Mouse (Mus musculus) limb, embryonic 10.5 days (tissue): ENCODE measurements around the gene Dhrs7c. TPM values are rescaled to one million over a fixed set of nuclear protein-coding genes. Genes with fewer than 3 reads are reported as not detected.

Experiments
- DNase-seq: peaks from one replicate; pipeline ENCODE4 v3.0.0-alpha.2; 2017; ENCODE audit warnings: low spot score
- H3K27ac ChIP-seq: fragments of 300-500 bp; sonication (generic); 2 replicates; pipeline ENCODE4 v1.5.1; 2016; ENCODE audit warnings: mild to moderate bottlenecking
- H3K27me3 ChIP-seq: fragments of 300-500 bp; sonication (generic); 2 replicates; pipeline ENCODE4 v1.6.1; 2016; ENCODE audit warnings: low read depth, mild to moderate bottlenecking; ENCODE audit not compliant: poor library complexity, severe bottlenecking
- H3K36me3 ChIP-seq: fragments of 300-500 bp; sonication (generic); 2 replicates; pipeline ENCODE4 v1.6.1; 2016; ENCODE audit warnings: mild to moderate bottlenecking, moderate library complexity
- H3K4me1 ChIP-seq: fragments of 300-500 bp; sonication (generic); 2 replicates; pipeline ENCODE4 v1.6.1; 2016
- H3K4me3 ChIP-seq: fragments of 300-500 bp; sonication (generic); 2 replicates; pipeline ENCODE4 v1.5.1; 2016; ENCODE audit warnings: mild to moderate bottlenecking, moderate library complexity
- H3K9me3 ChIP-seq: fragments of 300-500 bp; sonication (generic); replicated peaks from 2 replicates; pipeline ENCODE4 v1.6.1; 2016; ENCODE audit warnings: mild to moderate bottlenecking
- WGBS: fragments of 180-500 bp; shearing (Covaris S2); methylation state at CpG from one replicate; pipeline ENCODE4 v1.1.7; 2016; 5-methylcytosine and 5-hydroxymethylcytosine counted together
- polyA plus RNA-seq: library from polyadenylated mRNA; unstranded; fragments of >200 nt; fragmentation: Nextera tagmentation; extraction: Ambion mirVana; gene quantifications from 2 replicates; pipeline ENCODE4 v1.2.1, GENCODE M21; 2016

The Dhrs7c gene
- polyA plus RNA-seq, 1 experiment from 2014 or later = not detected

- H3K27me3 ChIP-seq = no peaks in the 10 kb centered on the region
- no peaks in the 10 kb centered on the region for H3K9me3 ChIP-seq
- 84% methylated on average over 9 of the region's 9 CpGs for WGBS
- no peak overlapping the region for H3K4me3 ChIP-seq
- H3K27ac ChIP-seq = no peak overlapping the region
- no peaks in the 10 kb centered on the region for H3K36me3 ChIP-seq
- H3K4me1 ChIP-seq = peaks cover 13% of the 10 kb centered on the region
- DNase-seq = no peak
Observed at GRCm38 (mm10) chr11:67858518-67858917, 60.5 kb downstream of the Dhrs7c start.

DNA sequence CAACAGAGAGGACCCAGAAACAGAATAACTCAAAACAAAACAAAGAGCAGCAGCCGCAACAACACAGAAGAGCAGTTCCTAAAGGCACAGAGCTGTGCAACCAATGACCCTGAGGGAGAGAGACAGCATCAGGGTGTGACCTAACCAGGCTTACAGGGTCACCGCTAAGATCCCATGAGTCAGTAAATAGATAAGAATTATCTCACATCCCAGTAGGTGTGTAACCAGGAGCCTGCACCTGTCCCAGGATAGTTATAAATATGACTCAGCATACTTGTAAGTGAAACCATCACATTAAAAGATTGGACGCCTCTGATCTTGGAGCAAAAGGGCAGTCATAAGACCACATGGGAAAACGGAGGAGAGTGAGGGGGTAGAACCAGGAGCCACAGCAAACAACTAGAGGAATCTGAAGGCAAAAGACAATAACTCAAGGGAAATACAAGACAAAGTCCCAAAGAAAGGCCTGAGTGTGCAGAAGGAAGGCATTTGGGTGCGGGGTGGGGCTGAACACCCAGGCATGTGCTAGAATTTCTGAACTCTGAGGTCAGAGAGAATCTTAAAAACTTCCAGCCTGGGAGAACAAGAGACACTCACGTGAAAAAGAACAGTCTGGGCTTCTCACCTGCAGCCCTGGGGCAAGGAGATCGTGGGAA lies 62.9 kb downstream of the Dhrs7c start:
- no peaks in the 10 kb centered on the region for H3K36me3 ChIP-seq
- peaks cover 13% of the 10 kb centered on the region for H3K4me1 ChIP-seq
- no peak for DNase-seq
- H3K9me3 ChIP-seq = no peaks in the 10 kb centered on the region
- H3K4me3 ChIP-seq = no peak overlapping the region
- H3K27ac ChIP-seq = no peak overlapping the region
- WGBS = 61% methylated on average over 7 of the region's 7 CpGs
- no peaks in the 10 kb centered on the region for H3K27me3 ChIP-seq

DNA sequence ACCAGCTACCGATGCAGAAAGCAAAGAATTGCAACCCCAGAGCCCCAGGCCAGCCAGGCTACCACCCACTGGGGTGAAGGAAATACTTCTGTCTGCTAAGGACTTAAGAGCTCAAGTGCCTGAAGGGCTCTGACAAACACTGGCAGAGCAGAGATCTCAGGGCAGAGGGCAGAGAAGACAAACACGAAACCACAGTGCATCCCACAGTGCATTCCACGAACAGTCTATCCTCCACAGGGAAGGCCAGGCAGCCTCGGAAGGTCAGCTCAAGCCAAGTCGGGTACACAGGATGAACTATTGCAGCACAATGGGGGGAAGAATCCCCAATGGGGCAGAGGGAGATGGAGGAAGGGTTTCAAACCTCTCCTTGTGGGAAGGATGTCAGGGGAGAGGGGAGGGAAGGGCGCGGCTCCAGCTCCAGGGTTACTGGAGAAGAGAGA lies 63.4 kb downstream of the Dhrs7c start:
- Histone ChIP-seq H3K4me1 (peaks cover 13% of the 10 kb centered on the region), H3K36me3 (no peaks in the 10 kb centered on the region), H3K27me3 (no peaks in the 10 kb centered on the region), H3K9me3 (no peaks in the 10 kb centered on the region), H3K4me3 (0 out of 2 replicates have a peak overlapping the region, but pooled peaks have one; percentile 2), H3K27ac (peak overlapping the region; percentile 37; the same call in 1 of the 2 replicates)
- WGBS = 11% methylated on average over 7 of the region's 7 CpGs
- no peak for DNase-seq

DNA sequence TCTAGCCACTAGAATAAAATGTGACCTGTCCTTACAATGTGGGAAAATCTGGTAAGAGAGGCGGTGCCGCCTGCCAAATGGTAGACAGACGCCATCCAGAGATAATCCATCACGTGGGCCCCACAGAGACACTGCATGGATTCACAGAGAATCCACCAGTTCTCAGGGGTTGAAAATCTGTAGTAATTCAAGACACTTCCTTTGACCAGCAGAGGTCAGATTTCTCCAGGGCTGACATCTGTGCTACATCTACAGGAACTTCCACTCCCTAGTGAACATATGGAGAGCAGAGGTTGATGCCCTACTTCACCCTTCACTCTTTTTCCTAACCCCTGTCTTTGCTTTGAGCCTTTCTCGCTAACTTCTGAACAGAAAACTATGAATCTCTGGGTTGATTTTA lies 67.1 kb downstream of the Dhrs7c start:
- Histone ChIP-seq H3K36me3 (no peaks in the 10 kb centered on the region), H3K4me3 (no peak overlapping the region), H3K27me3 (no peaks in the 10 kb centered on the region), H3K9me3 (no peaks in the 10 kb centered on the region), H3K4me1 (peaks cover 13% of the 10 kb centered on the region), H3K27ac (no peak overlapping the region)
- WGBS = 72% methylated on average over 5 of the region's 5 CpGs
- no peak for DNase-seq

Other genes starting within 250 kb of the Dhrs7c start
- gene Rcvrn, start 102.9 kb upstream of the Dhrs7c start, polyA plus RNA-seq = not detected in 2 replicates
- gene Glp2r, start 27.0 kb upstream of the Dhrs7c start, polyA plus RNA-seq = not detected in 2 replicates
- gene Gsg1l2, start 23.6 kb upstream of the Dhrs7c start, polyA plus RNA-seq = not detected in 2 replicates
- gene Usp43, start 124.0 kb downstream of the Dhrs7c start, polyA plus RNA-seq = 0.46 and 1.1 TPM in 2 replicates
- gene Cfap52, start 167.5 kb downstream of the Dhrs7c start, polyA plus RNA-seq = 0.34 and 0.41 TPM in 2 replicates
- 39.5 and 43.7 TPM in 2 replicates for gene Stx8, start 168.0 kb downstream of the Dhrs7c start, polyA plus RNA-seq